Mouse (Mus musculus) megakaryocyte-erythroid progenitor cell, adult 5-6 weeks (primary cell): ENCODE measurements around the gene Actb. TPM values are rescaled to one million over a fixed set of nuclear protein-coding genes. Genes with fewer than 3 reads are reported as not detected.
A peak's percentile ranks its signal among the peaks of the same experiment; 100 is the strongest.

Experiments used
- ATAC-seq: replicated peaks from 2 replicates; pipeline ENCODE4 v1.8.0; 2016; ENCODE audit warnings: mild to moderate bottlenecking, inconsistent platforms; ENCODE audit not compliant: severe bottlenecking, poor library complexity, low FRiP score, low TSS enrichment
- total RNA-seq, 2 experiments: library from RNA; stranded (forward) in 1 of 2; stranded (reverse) in 1 of 2; fragments of 200-1000, 215-1000 nt in 1 of 2; fragments of >200 nt in 1 of 2; fragmentation: Nextera tagmentation in 1 of 2; gene quantifications; 2 replicates each; pipeline ENCODE4 v1.2.3; 2014 to 2017

Actb gene
- total RNA-seq, 2 experiments from 2014 or later, result 1,959 to 2,932 TPM

DNA sequence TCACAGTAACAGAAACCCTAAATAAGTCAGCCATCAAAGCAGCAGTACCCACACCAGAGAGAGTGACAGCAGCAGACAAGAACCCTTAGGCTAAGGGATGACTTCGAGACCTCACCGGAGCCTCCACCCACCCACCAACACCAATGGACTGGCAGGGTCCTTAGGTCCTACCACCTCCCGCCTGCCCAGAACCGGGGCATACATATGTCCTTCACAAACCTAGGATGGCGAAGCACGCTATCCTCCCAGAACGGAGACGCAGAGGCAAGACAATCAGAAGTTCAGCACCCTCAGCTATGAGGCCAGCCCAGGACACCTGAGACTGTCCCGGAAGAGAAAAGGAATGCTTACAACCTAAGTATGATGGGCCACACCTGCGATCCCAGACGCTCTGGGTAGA lies 24.1 kb downstream of the Actb start:
- no peak for ATAC-seq

GRCm38 (mm10) chr5:142881936-142882335 lies 24.6 kb downstream of the Actb start:
- no peak for ATAC-seq

DNA sequence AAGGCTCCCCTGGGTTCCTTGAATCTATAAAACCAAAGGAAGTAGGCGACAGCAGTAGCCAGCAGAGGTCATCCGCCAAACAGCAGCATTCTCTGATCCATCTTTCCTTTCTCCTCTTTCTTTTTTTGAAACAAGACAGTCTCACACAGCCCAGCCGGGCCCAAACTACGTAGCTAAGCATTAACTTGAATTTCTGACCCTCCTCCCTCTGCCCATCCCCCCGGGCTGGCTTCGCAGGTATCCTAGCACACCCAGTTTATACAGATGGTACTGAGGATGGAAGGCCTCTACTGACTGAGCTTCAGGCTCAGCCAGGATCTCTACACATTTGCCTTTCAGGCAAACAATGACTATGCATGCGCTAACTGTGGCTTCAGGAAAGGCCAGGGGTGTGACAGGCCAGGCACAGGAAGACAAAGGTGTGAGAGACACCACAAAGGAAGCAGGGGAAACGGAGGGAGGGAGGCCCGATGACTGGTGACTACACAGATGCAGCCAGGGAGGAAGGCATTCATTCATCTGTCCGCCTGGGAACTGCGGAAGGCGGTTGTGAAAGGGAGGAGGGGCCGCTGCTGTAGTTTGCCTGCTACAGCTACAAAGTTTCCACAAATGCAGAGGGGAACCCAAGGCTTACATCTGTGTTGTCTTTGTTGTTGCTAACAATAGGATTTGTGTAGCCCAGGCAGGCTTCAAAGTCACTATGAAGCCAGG lies 25.6 kb downstream of the Actb start:
- ATAC-seq, result no peak

GRCm38 (mm10) chr5:142880246-142880645 lies 26.3 kb downstream of the Actb start:
- ATAC-seq, result no peak

- peak; percentile 64 for ATAC-seq
Observed at GRCm38 (mm10) chr5:142879318-142880175, 27.0 kb downstream of the Actb start.

- ATAC-seq, result peak; percentile 67
Observed at GRCm38 (mm10) chr5:142878570-142878969, 28.0 kb downstream of the Actb start.

- peak; percentile 50 for ATAC-seq
Observed at GRCm38 (mm10) chr5:142877337-142878280, 28.9 kb downstream of the Actb start.

DNA sequence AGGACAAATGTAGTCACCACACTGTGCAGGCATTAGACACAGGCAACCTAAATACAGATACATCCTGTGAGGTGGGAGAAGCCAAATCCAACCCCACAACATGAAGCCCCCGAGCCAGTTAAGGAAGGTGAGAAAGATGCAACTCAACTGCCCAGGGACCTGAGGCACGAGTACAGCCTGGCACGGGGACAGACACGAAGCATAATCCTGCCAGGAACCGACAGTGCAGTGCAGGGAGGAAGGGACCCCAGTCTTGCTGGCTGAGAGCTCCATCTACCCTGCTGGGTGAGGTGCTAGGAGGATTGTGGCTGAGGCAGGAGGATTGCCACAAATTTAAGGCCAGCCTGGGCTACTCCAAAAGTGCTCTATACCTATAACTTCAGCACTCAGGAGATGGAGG lies 29.7 kb downstream of the Actb start:
- ATAC-seq, result no peak

DNA sequence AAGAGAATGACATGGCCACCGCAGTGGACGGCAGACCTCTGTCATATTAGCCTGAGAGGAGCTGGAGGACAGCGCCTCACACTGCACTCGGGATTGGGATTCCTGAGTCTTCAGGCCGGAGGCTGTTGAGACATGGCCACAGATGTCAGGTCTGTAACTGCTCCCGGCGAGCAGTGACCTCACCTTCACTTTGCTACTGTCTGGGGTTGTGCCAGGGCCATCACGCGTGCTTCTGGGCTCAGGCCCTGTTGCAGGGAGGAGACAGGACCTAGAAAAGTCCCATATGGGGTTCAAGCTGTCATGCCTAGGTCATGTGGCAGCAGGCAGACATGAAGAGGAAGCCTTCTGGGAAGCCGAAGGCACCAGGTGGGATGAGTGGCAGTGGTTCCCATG lies 31.0 kb downstream of the Actb start:
- ATAC-seq, result no peak

DNA sequence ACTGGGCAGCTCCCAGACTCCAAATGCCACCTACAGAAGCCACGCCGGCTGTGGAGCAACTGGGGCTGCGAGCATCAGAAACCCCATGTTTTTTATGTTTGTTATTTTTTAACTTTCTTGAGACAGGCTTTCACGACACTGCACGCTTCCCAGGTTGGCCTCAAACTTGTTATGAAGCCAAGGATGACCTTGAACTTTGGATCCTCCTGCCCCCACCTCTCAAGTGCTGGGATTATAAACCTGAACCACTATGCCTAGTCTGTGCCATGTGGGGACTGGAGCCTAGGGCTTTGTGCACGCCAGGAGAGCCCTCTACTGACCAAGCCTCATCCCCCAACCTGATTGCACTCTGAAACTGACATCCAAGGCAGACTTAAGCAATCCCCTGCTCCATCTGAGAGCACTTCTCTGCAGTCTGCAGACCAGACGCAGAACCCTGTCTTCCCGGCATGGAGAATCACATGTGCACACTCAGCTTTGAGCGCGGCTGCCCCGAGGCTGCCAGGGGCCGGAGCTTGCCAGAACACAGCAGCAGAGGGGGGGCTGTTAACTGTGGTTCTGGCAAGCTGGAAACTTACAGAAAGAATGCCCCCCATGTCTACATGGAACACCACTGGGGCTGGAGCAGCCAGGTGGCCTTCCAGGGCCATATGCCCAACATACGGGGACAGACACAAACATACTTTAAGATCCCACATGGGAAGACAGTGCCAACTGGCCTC lies 31.6 kb downstream of the Actb start:
- no peak for ATAC-seq

DNA sequence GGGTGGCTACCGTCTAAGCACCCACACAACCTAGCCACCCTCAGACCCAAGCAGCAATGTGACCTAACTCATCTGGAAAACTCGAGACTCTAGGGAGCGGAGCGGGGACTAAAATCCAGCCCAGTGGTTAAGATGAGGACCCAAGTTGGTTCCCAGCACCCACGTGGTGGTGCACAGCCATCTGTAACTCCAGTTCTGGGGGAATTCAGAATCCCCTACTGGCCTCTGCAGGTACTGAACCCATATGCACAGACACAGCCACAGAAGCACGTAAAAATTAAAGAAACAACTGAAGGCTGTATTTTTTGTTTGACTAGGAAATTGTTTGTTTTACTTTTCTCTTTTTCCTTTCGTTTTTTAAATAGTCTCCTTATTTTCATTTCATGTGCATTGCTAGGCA lies 32.8 kb downstream of the Actb start:
- ATAC-seq, result no peak

- ATAC-seq, result no peak
Observed at GRCm38 (mm10) chr5:142871765-142872164, 34.8 kb downstream of the Actb start.

GRCm38 (mm10) chr5:142869463-142869862 lies 37.1 kb downstream of the Actb start:
- ATAC-seq, result no peak

DNA sequence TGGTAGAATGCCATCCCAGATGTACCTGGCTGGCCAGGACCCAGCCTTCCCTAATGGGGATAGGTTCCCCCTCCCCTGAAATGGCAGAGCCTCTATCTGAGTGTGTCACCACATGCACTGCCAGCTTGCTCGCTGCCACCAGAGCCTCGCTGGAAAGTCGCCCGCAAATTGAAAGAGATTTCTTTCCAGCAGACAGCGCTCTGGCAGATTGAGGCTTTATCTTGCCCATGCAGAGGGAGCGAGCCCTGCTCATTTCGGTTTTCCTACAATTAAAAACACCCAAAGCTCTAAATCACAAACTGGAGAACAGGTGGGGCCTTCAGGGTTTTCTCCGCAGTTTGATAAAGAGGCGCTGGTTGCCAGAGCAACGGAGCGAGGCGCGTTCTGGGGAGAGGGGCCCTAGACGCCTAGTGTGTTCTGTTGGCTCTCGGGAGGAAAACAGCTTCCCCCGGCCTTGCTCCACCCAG lies 48.8 kb downstream of the Actb start:
- peak; percentile 85 for ATAC-seq

GRCm38 (mm10) chr5:142856408-142856807 lies 50.1 kb downstream of the Actb start:
- no peak for ATAC-seq

GRCm38 (mm10) chr5:142854877-142855276 lies 51.7 kb downstream of the Actb start:
- ATAC-seq, result no peak

- ATAC-seq, result no peak
Observed at GRCm38 (mm10) chr5:142853585-142853984, 53.0 kb downstream of the Actb start.
